Mouse (Mus musculus) heart, adult 2 months (tissue): ENCODE data around the gene Lgr4.

ENCODE experiments used
- CTCF ChIP-seq: fragments of 200-600 bp; IDR thresholded peaks from 2 replicates; pipeline ENCODE4 v1.8.1; 2022; ENCODE audit warnings: antibody characterized with exemption, mild to moderate bottlenecking, moderate library complexity
- POLR2A ChIP-seq: fragments of 200-500 bp; IDR thresholded peaks from 2 replicates; pipeline ENCODE4 v1.6.1; 2011; ENCODE audit warnings: mild to moderate bottlenecking, low read depth, low read length, control low read depth; ENCODE audit not compliant: insufficient read depth

GRCm38 (mm10) chr2:110009449-110009848 lies 92.0 kb downstream of the Lgr4 start:
- no peak for TF ChIP-seq CTCF
- no peak for TF ChIP-seq POLR2A
